Comparison of ENCODE assay signal across 16 mouse cellular contexts in the genomic region with DNA sequence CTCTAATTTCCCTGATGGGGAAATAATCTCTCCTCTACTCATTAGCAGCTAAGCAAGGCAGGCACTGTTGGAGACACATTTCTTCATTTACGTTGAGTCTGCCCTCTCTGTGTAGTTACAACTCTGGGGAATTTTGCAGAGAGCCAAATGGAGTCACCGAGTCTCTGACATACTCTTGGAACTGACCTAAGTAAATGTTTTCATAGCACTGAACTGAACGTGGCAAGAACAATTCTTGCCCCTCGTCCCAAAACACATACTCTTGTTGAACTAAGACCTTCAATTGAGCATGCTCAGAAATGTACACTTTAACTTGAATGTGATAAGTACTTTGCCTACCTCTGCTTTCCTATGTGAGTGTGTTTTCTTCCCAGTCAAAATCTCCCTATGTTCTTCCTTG.
"Had no signal": no experiment of that assay in that cellular context is flagged by ENCODE, and none has a peak within 500 bp of the region (broad histone marks: within the 10 kb centered on the region; RNA-seq: fewer than 3 reads in every experiment).

No protein-coding gene starts in this region.

- H3K9me3 ChIP-seq: neural tube, embryonic 13.5 days; neural tube, embryonic 15.5 days; stomach, embryonic 15.5 days had no signal

- DNase-seq: retina, postnatal 1 day; right cerebral cortex, adult 18-20 months; right cerebral cortex, postnatal 14 days; right cerebral cortex, postnatal 25 days; right cerebral cortex, postnatal 4 days; spleen, adult 18-20 months; thymus, adult 18-20 months; thymus, adult 2 months; thymus, postnatal 14 days; thymus, postnatal 25 days; thymus, postnatal 36 days; thymus, postnatal 4 days had no signal

- H3K27me3 ChIP-seq: neural tube, embryonic 13.5 days; neural tube, embryonic 15.5 days; stomach, embryonic 15.5 days had no signal

- H3K9ac ChIP-seq: neural tube, embryonic 13.5 days; neural tube, embryonic 15.5 days; stomach, embryonic 15.5 days had no signal

- H3K4me1 ChIP-seq: neural tube, embryonic 13.5 days; stomach, embryonic 15.5 days had no signal

- H3K36me3 ChIP-seq: neural tube, embryonic 13.5 days; neural tube, embryonic 15.5 days; stomach, embryonic 15.5 days had no signal

- H3K27ac ChIP-seq: neural tube, embryonic 13.5 days; neural tube, embryonic 15.5 days; stomach, embryonic 15.5 days; stomach, postnatal 0 days had no signal

- H3K4me3 ChIP-seq: neural tube, embryonic 13.5 days; neural tube, embryonic 15.5 days; stomach, embryonic 15.5 days had no signal

- H3K4me2 ChIP-seq: neural tube, embryonic 13.5 days; neural tube, embryonic 15.5 days; stomach, embryonic 15.5 days had no signal
